Mouse (Mus musculus): ENCODE data around the gene Pagr1a. TPM values are rescaled to one million over a fixed set of nuclear protein-coding genes. Genes with fewer than 3 reads are reported as not detected.
A peak's percentile ranks its signal among the peaks of the same experiment; 100 is the strongest.

The Pagr1a gene
- polyA plus RNA-seq, 1 experiment from 2014 or later: 25.1 TPM

DNA sequence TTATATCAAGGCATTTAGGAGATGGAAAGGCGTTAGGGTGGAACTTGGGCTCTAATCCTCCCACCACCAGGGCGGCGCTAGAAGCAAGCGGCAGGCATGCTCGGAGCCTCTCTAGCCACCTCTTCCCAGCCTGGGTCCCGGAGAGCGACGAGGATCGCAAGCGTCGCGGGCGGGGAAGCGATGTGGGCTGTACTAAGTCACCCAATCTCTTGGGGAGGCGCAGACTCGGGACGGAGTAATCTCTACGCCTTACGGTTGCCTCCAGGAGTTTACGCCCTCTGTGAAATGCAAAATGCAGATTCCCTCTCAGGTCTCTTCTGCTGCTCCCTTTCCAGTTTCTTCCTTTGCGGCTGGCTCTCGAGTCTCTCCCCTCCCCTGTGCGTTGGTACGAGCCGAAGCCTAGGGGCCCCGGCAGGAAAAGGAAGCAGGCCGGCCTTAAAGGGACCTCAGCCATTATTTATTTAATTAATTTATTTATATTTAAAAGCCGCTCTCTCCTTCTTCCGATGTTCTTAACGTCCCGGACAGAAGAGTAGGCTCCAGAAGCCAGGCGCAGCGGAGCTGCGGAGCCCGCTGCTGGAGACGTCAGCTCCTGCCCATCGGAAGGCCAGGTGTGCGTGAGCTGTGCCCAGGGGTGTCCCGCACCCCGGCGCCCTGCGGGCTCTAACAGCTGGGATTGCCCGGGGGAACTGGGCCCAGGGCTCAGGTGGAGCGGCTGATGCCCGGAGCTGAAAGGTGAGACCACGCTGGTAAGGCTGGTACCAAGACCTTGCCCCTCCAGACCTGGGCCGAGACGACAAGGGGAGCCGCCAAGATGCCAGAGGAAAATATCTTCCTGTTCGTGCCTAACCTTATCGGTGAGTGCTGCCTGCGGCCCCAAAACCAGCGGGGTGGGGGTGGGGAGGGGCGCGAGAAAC lies 40.9 kb downstream of the Pagr1a start, which contains the start of gene Cdiptos:
TSS of gene Cdiptos (minus strand) at position 149 of the 917 bp plus-strand sequence.
- H3K27ac ChIP-seq (ENCODE audit: low read depth, low read length): peak within 1 kb of the TSS; percentile 97
- peaks cover 28% of the 10 kb centered on the region for H3K36me3 ChIP-seq (ENCODE audit: control insufficient read depth, insufficient read depth, low read length)
- ATAC-seq (peak; percentile 97), DNase-seq (ENCODE audit: low spot score) (peak; percentile 98)
- H3K4me1 ChIP-seq (ENCODE audit: control insufficient read depth, insufficient read depth, low read length): peaks cover 7% of the 10 kb centered on the region
- WGBS: under 1% methylated on average over 55 of the region's 55 CpGs
- H3K27me3 ChIP-seq (replicated peaks; ENCODE audit: control insufficient read depth, insufficient read depth, low read length): no peaks in the 10 kb centered on the region
- peak within 1 kb of the TSS; percentile 98 for H3K9ac ChIP-seq (ENCODE audit: low read length)
- peak within 1 kb of the TSS; percentile 57 for H3K4me2 ChIP-seq (ENCODE audit: low read length)
- no peaks in the 10 kb centered on the region for H3K9me3 ChIP-seq (replicated peaks; ENCODE audit: control insufficient read depth, low read length)
- H3K4me3 ChIP-seq (ENCODE audit: low read depth, low read length): peak within 1 kb of the TSS; percentile 100

DNA sequence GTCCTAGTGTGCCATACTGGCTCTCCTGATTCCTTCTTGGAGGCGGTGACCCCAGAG lies 41.4 kb downstream of the Pagr1a start, which contains the start of gene Cdipt:
TSS of gene Cdipt (plus strand) at position 22 of the 57 bp plus-strand sequence.
- Histone ChIP-seq H3K36me3 (ENCODE audit: control insufficient read depth, insufficient read depth, low read length) (peaks cover 30% of the 10 kb centered on the region), H3K27me3 (replicated peaks; ENCODE audit: control insufficient read depth, insufficient read depth, low read length) (no peaks in the 10 kb centered on the region), H3K27ac (ENCODE audit: low read depth, low read length) (peak within 1 kb of the TSS; percentile 97), H3K4me1 (ENCODE audit: control insufficient read depth, insufficient read depth, low read length) (peaks cover 7% of the 10 kb centered on the region), H3K9ac (ENCODE audit: low read length) (peak within 1 kb of the TSS; percentile 98), H3K4me2 (ENCODE audit: low read length) (peak within 1 kb of the TSS; percentile 57), H3K9me3 (replicated peaks; ENCODE audit: control insufficient read depth, low read length) (no peaks in the 10 kb centered on the region), H3K4me3 (ENCODE audit: low read depth, low read length) (peak within 1 kb of the TSS; percentile 100)
- no peak for ATAC-seq
- no peak for DNase-seq (ENCODE audit: low spot score)
- WGBS: 0% methylated on average over 1 of the region's 1 CpGs

DNA sequence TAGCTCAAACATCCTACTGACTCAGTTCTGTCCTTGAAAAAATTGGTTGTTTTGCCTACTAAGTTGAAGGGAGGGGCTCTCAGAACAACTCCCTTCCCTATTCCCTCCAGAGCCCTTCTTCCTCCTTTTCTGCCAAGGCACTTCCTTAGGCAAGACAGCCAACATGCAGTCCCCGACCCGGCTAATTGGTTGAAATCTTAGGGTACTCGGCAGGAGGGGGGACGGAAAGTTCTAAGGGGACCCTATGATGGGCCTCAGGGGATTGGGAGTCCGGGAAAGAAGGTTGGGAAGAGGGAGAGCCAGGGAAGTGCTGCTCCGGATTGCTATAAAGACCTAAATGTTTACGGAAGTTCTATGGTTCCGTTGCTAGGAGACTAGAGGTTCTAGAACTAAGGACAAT lies 41.7 kb downstream of the Pagr1a start:
- Histone ChIP-seq H3K4me1 (ENCODE audit: control insufficient read depth, insufficient read depth, low read length) (peaks cover 7% of the 10 kb centered on the region), H3K4me3 (ENCODE audit: low read depth, low read length) (peak overlapping the region; percentile 100; the same call in 1 of the 2 replicates), H3K27me3 (replicated peaks; ENCODE audit: control insufficient read depth, insufficient read depth, low read length) (no peaks in the 10 kb centered on the region), H3K4me2 (ENCODE audit: low read length) (peak overlapping the region; percentile 57; the same call in 1 of the 2 replicates), H3K27ac (ENCODE audit: low read depth, low read length) (no peak overlapping the region), H3K9me3 (replicated peaks; ENCODE audit: control insufficient read depth, low read length) (no peaks in the 10 kb centered on the region), H3K9ac (ENCODE audit: low read length) (0 out of 2 replicates have a peak overlapping the region, but pooled peaks have one; percentile 26), H3K36me3 (ENCODE audit: control insufficient read depth, insufficient read depth, low read length) (peaks cover 30% of the 10 kb centered on the region)
- no peak for ATAC-seq
- DNase-seq (ENCODE audit: low spot score): no peak
- 13% methylated on average over 8 of the region's 8 CpGs for WGBS

- DNase-seq (ENCODE audit: low spot score) (no peak), ATAC-seq (no peak)
- Histone ChIP-seq H3K36me3 (ENCODE audit: control insufficient read depth, insufficient read depth, low read length) (peaks cover 32% of the 10 kb centered on the region), H3K4me3 (ENCODE audit: low read depth, low read length) (no peak overlapping the region), H3K9me3 (replicated peaks; ENCODE audit: control insufficient read depth, low read length) (no peaks in the 10 kb centered on the region), H3K4me1 (ENCODE audit: control insufficient read depth, insufficient read depth, low read length) (no peaks in the 10 kb centered on the region), H3K27me3 (replicated peaks; ENCODE audit: control insufficient read depth, insufficient read depth, low read length) (0 out of 2 replicates have a peak, but pooled peaks cover 5% of the 10 kb centered on the region), H3K27ac (ENCODE audit: low read depth, low read length) (no peak overlapping the region), H3K9ac (ENCODE audit: low read length) (no peak overlapping the region), H3K4me2 (ENCODE audit: low read length) (no peak overlapping the region)
- 59% methylated on average over 6 of the region's 6 CpGs for WGBS
These were observed 49.8 kb downstream of the Pagr1a start for GRCm38 (mm10) chr7:126967361-126967760.

- H3K4me3 ChIP-seq (ENCODE audit: low read depth, low read length): no peak overlapping the region
- H3K4me2 ChIP-seq (ENCODE audit: low read length): no peak overlapping the region
- no peak for DNase-seq (ENCODE audit: low spot score)
- H3K27ac ChIP-seq (ENCODE audit: low read depth, low read length): no peak overlapping the region
- WGBS: 57% methylated on average over 3 of the region's 3 CpGs
- peaks cover 44% of the 10 kb centered on the region for H3K36me3 ChIP-seq (ENCODE audit: control insufficient read depth, insufficient read depth, low read length)
- no peaks in the 10 kb centered on the region for H3K9me3 ChIP-seq (replicated peaks; ENCODE audit: control insufficient read depth, low read length)
- H3K9ac ChIP-seq (ENCODE audit: low read length): no peak overlapping the region
- H3K4me1 ChIP-seq (ENCODE audit: control insufficient read depth, insufficient read depth, low read length): no peaks in the 10 kb centered on the region
- 0 out of 2 replicates have a peak, but pooled peaks cover 9% of the 10 kb centered on the region for H3K27me3 ChIP-seq (replicated peaks; ENCODE audit: control insufficient read depth, insufficient read depth, low read length)
- ATAC-seq: no peak
These were observed 51.6 kb downstream of the Pagr1a start for GRCm38 (mm10) chr7:126965568-126965967.

Small RNA genes within 50 kb of the gene (microRNA-seq; reads per million reads assigned to microRNA genes)
- not detected for gene Gm44343

Other genes with a start within 250 kb of the Pagr1a start
- gene Ypel3, start 240.4 kb downstream of the Pagr1a start, polyA plus RNA-seq (2014; fragmentation: Nextera tagmentation; extraction: Ambion mirVana): 206 and 230 TPM in 2 replicates
- gene Tbx6, start 235.9 kb downstream of the Pagr1a start, polyA plus RNA-seq (2014; fragmentation: Nextera tagmentation; extraction: Ambion mirVana): 0.42 and 0.47 TPM in 2 replicates
- 231 and 256 TPM in 2 replicates for gene Ppp4c, start 224.9 kb downstream of the Pagr1a start, polyA plus RNA-seq (2014; fragmentation: Nextera tagmentation; extraction: Ambion mirVana)
- 31.3 and 37.4 TPM in 2 replicates for gene Fam57b, start 219.7 kb downstream of the Pagr1a start, polyA plus RNA-seq (2014; fragmentation: Nextera tagmentation; extraction: Ambion mirVana)
- not detected in 2 replicates for gene 4930451I11Rik, start 185.7 kb downstream of the Pagr1a start, polyA plus RNA-seq (2014; fragmentation: Nextera tagmentation; extraction: Ambion mirVana)
- 4.9 and 6.7 TPM in 2 replicates for gene Doc2a, start 169.9 kb downstream of the Pagr1a start, polyA plus RNA-seq (2014; fragmentation: Nextera tagmentation; extraction: Ambion mirVana)
- 12.0 and 13.7 TPM in 2 replicates for gene Hirip3, start 155.4 kb downstream of the Pagr1a start, polyA plus RNA-seq (2014; fragmentation: Nextera tagmentation; extraction: Ambion mirVana)
- 91.3 and 104 TPM in 2 replicates for gene Ino80e, start 155.0 kb downstream of the Pagr1a start, polyA plus RNA-seq (2014; fragmentation: Nextera tagmentation; extraction: Ambion mirVana)
- gene Taok2, start 132.6 kb downstream of the Pagr1a start, polyA plus RNA-seq (2014; fragmentation: Nextera tagmentation; extraction: Ambion mirVana): 25.9 and 31.0 TPM in 2 replicates
- 34.3 and 44.9 TPM in 2 replicates for gene Tmem219, start 94.4 kb downstream of the Pagr1a start, polyA plus RNA-seq (2014; fragmentation: Nextera tagmentation; extraction: Ambion mirVana)
- 69.3 and 89.2 TPM in 2 replicates for gene Kctd13, start 88.5 kb downstream of the Pagr1a start, polyA plus RNA-seq (2014; fragmentation: Nextera tagmentation; extraction: Ambion mirVana)
- gene Asphd1, start 67.8 kb downstream of the Pagr1a start, polyA plus RNA-seq (2014; fragmentation: Nextera tagmentation; extraction: Ambion mirVana): 4.4 and 6.0 TPM in 2 replicates
- gene Sez6l2, start 66.8 kb downstream of the Pagr1a start, polyA plus RNA-seq (2014; fragmentation: Nextera tagmentation; extraction: Ambion mirVana): 33.8 and 34.6 TPM in 2 replicates
- 92.4 and 96.0 TPM in 2 replicates for gene Cdipt, start 41.4 kb downstream of the Pagr1a start, polyA plus RNA-seq (2014; fragmentation: Nextera tagmentation; extraction: Ambion mirVana)
- 0.51 and 1.0 TPM in 2 replicates for gene Cdiptos, start 41.3 kb downstream of the Pagr1a start, polyA plus RNA-seq (2014; fragmentation: Nextera tagmentation; extraction: Ambion mirVana)
- 1.8 and 2.7 TPM in 2 replicates for gene Mvp, start 2.7 kb downstream of the Pagr1a start, polyA plus RNA-seq (2014; fragmentation: Nextera tagmentation; extraction: Ambion mirVana)
- gene Pagr1b, start 868 bp downstream of the Pagr1a start, polyA plus RNA-seq (2014; fragmentation: Nextera tagmentation; extraction: Ambion mirVana): 0.34 and 0.74 TPM in 2 replicates
- gene Gm42742, start 3.7 kb upstream of the Pagr1a start, polyA plus RNA-seq (2014; fragmentation: Nextera tagmentation; extraction: Ambion mirVana): 65.0 and 68.5 TPM in 2 replicates
- 13.7 and 20.1 TPM in 2 replicates for gene Prrt2, start 3.9 kb upstream of the Pagr1a start, polyA plus RNA-seq (2014; fragmentation: Nextera tagmentation; extraction: Ambion mirVana)
- gene Maz, start 9.7 kb upstream of the Pagr1a start, polyA plus RNA-seq (2014; fragmentation: Nextera tagmentation; extraction: Ambion mirVana): 53.1 and 54.1 TPM in 2 replicates
- 75.9 and 91.8 TPM in 2 replicates for gene Kif22, start 25.1 kb upstream of the Pagr1a start, polyA plus RNA-seq (2014; fragmentation: Nextera tagmentation; extraction: Ambion mirVana)
- not detected in 2 replicates for gene Zg16, start 70.0 kb upstream of the Pagr1a start, polyA plus RNA-seq (2014; fragmentation: Nextera tagmentation; extraction: Ambion mirVana)
- gene AI467606, start 74.0 kb upstream of the Pagr1a start, polyA plus RNA-seq (2014; fragmentation: Nextera tagmentation; extraction: Ambion mirVana): 1.5 and 2.2 TPM in 2 replicates
- gene Qprt, start 104.9 kb upstream of the Pagr1a start, polyA plus RNA-seq (2014; fragmentation: Nextera tagmentation; extraction: Ambion mirVana): 0.66 and 0.91 TPM in 2 replicates
- gene Spn, start 120.5 kb upstream of the Pagr1a start, polyA plus RNA-seq (2014; fragmentation: Nextera tagmentation; extraction: Ambion mirVana): not detected in 2 replicates
- gene Cd2bp2, start 178.7 kb upstream of the Pagr1a start, polyA plus RNA-seq (2014; fragmentation: Nextera tagmentation; extraction: Ambion mirVana): 73.6 and 78.6 TPM in 2 replicates
- 13.6 and 13.7 TPM in 2 replicates for gene Tbc1d10b, start 191.1 kb upstream of the Pagr1a start, polyA plus RNA-seq (2014; fragmentation: Nextera tagmentation; extraction: Ambion mirVana)
- 4.6 and 5.3 TPM in 2 replicates for gene Mylpf, start 191.5 kb upstream of the Pagr1a start, polyA plus RNA-seq (2014; fragmentation: Nextera tagmentation; extraction: Ambion mirVana)
- 29.4 and 36.7 TPM in 2 replicates for gene Zfp553, start 215.7 kb upstream of the Pagr1a start, polyA plus RNA-seq (2014; fragmentation: Nextera tagmentation; extraction: Ambion mirVana)
- 11.3 and 15.1 TPM in 2 replicates for gene Sept1, start 215.8 kb upstream of the Pagr1a start, polyA plus RNA-seq (2014; fragmentation: Nextera tagmentation; extraction: Ambion mirVana)
- gene Zfp771, start 226.9 kb upstream of the Pagr1a start, polyA plus RNA-seq (2014; fragmentation: Nextera tagmentation; extraction: Ambion mirVana): 53.2 and 57.4 TPM in 2 replicates
- gene Dctpp1, start 243.4 kb upstream of the Pagr1a start, polyA plus RNA-seq (2014; fragmentation: Nextera tagmentation; extraction: Ambion mirVana): 169 and 219 TPM in 2 replicates

Data from forebrain, embryonic 14.5 days (tissue).